Comparison of ENCODE assay signal across 15 mouse cellular contexts in genomic region chr2:74291416-74292396, GRCm38 (mm10).
A peak's percentile ranks its signal among the peaks of the same experiment; 100 is the strongest.
DNase-seq lines count a peak whose midpoint lies in the region; ATAC-seq and TF ChIP-seq lines count a peak whose summit lies in the region.
"Had no signal": no experiment of that assay in that cellular context is flagged by ENCODE, and none has a peak within 500 bp of the region (broad histone marks: within the 10 kb centered on the region; RNA-seq: fewer than 3 reads in every experiment).

No protein-coding gene starts in this region.

- peak overlapping the region; percentile 44; the same call in 1 of the 2 replicates for H3K27ac ChIP-seq in limb, embryonic 13.5 days
- no peak overlapping the region for H3K27ac ChIP-seq in limb, embryonic 10.5 days
- peak overlapping the region; percentile 77 for H3K27ac ChIP-seq in forebrain, embryonic 13.5 days
- 0 out of 2 replicates have a peak overlapping the region, but pooled peaks have one; percentile 6 for H3K27ac ChIP-seq in limb, embryonic 14.5 days (replicated peaks; ENCODE audit: low read depth, low read length)
- H3K27ac ChIP-seq: liver, embryonic 15.5 days had no signal

- 76% methylated on average over 8 of the region's 8 CpGs for WGBS in limb, embryonic 13.5 days
- 89% methylated on average over 8 of the region's 8 CpGs for WGBS in limb, embryonic 10.5 days
- 71% methylated on average over 8 of the region's 8 CpGs for WGBS in forebrain, embryonic 13.5 days
- WGBS in limb, embryonic 14.5 days = 77% methylated on average over 8 of the region's 8 CpGs

- H3K4me2 ChIP-seq in limb, embryonic 13.5 days (replicated peaks) = no peak overlapping the region
- H3K4me2 ChIP-seq in forebrain, embryonic 13.5 days = no peak overlapping the region
- H3K4me2 ChIP-seq in limb, embryonic 14.5 days (replicated peaks; ENCODE audit: low read depth, low read length, severe bottlenecking) = no peak overlapping the region
- H3K4me2 ChIP-seq: liver, embryonic 15.5 days had no signal

- intact Hi-C loops in heart, postnatal 14 days (cut with DNase I) = no loop called here

- no peak overlapping the region for H3K9ac ChIP-seq in limb, embryonic 13.5 days
- H3K9ac ChIP-seq in forebrain, embryonic 13.5 days = peak overlapping the region; percentile 21; the same call in 1 of the 2 replicates
- no peak overlapping the region for H3K9ac ChIP-seq in limb, embryonic 14.5 days (ENCODE audit: low read depth, low read length, severe bottlenecking)
- H3K9ac ChIP-seq: liver, embryonic 15.5 days had no signal

- H3K27me3 ChIP-seq in limb, embryonic 13.5 days = no peaks in the 10 kb centered on the region
- H3K27me3 ChIP-seq in limb, embryonic 10.5 days (ENCODE audit: low read depth, poor library complexity, severe bottlenecking) = peaks cover 19% of the 10 kb centered on the region
- 0 out of 2 replicates have a peak, but pooled peaks cover 3% of the 10 kb centered on the region for H3K27me3 ChIP-seq in forebrain, embryonic 13.5 days
- H3K27me3 ChIP-seq in limb, embryonic 14.5 days (ENCODE audit: control insufficient read depth, insufficient read depth, low read length) = no peaks in the 10 kb centered on the region
- H3K27me3 ChIP-seq: liver, embryonic 15.5 days had no signal

- no peaks in the 10 kb centered on the region for H3K36me3 ChIP-seq in limb, embryonic 13.5 days
- no peaks in the 10 kb centered on the region for H3K36me3 ChIP-seq in limb, embryonic 10.5 days
- no peaks in the 10 kb centered on the region for H3K36me3 ChIP-seq in forebrain, embryonic 13.5 days (ENCODE audit: poor library complexity, severe bottlenecking)
- H3K36me3 ChIP-seq in limb, embryonic 14.5 days (ENCODE audit: control insufficient read depth, insufficient read depth, low read length) = no peaks in the 10 kb centered on the region
- H3K36me3 ChIP-seq: liver, embryonic 15.5 days had no signal

- peaks cover 18% of the 10 kb centered on the region for H3K4me1 ChIP-seq in limb, embryonic 13.5 days
- H3K4me1 ChIP-seq in limb, embryonic 10.5 days = peaks cover 7% of the 10 kb centered on the region
- H3K4me1 ChIP-seq in forebrain, embryonic 13.5 days = peaks cover 7% of the 10 kb centered on the region
- H3K4me1 ChIP-seq in limb, embryonic 14.5 days (ENCODE audit: control insufficient read depth, insufficient read depth, low read length) = 0 out of 2 replicates have a peak, but pooled peaks cover 3% of the 10 kb centered on the region
- H3K4me1 ChIP-seq: liver, embryonic 15.5 days; megakaryocyte, embryonic 14.5 days had no signal

- ATAC-seq in limb, embryonic 13.5 days (ENCODE audit: low FRiP score, low read depth) = peak; percentile 32; the same call in 1 of the 2 replicates
- ATAC-seq in forebrain, embryonic 13.5 days = peak; percentile 86
- peak; percentile 57; the same call in 1 of the 2 replicates for ATAC-seq in limb, embryonic 14.5 days (ENCODE audit: low FRiP score, low read depth)
- ATAC-seq in megakaryocyte progenitor cell, adult 5-6 weeks (replicated peaks; ENCODE audit: poor library complexity) = no peak

- no peak overlapping the region for H3K4me3 ChIP-seq in limb, embryonic 13.5 days
- H3K4me3 ChIP-seq in limb, embryonic 10.5 days = no peak overlapping the region
- no peak overlapping the region for H3K4me3 ChIP-seq in forebrain, embryonic 13.5 days
- no peak overlapping the region for H3K4me3 ChIP-seq in limb, embryonic 14.5 days (replicated peaks; ENCODE audit: low read length)
- H3K4me3 ChIP-seq: erythroblast, embryonic 14.5 days; liver, embryonic 15.5 days; megakaryocyte, embryonic 14.5 days had no signal

- no peak for TF ChIP-seq POLR2A in limb, embryonic 14.5 days (IDR thresholded peaks at IDR 0.05; ENCODE audit: borderline replicate concordance, extremely low read depth, insufficient read depth, insufficient read length)

- no peak for DNase-seq in limb, embryonic 10.5 days (ENCODE audit: low spot score)
- no peak for DNase-seq in limb, embryonic 14.5 days (ENCODE audit: low spot score)
- peak; percentile 69 for DNase-seq in retina, postnatal 1 day
- DNase-seq in cerebellum, adult 11 months = no peak
- no peak for DNase-seq in heart, postnatal 14 days
- DNase-seq: adrenal gland, postnatal 14 days; B cell, adult 2 months; cerebellum, adult 2 months; kidney, postnatal 25 days had no signal

- no peaks in the 10 kb centered on the region for H3K9me3 ChIP-seq in limb, embryonic 13.5 days
- no peaks in the 10 kb centered on the region for H3K9me3 ChIP-seq in limb, embryonic 10.5 days (replicated peaks)
- H3K9me3 ChIP-seq in forebrain, embryonic 13.5 days (replicated peaks) = no peaks in the 10 kb centered on the region
- no peaks in the 10 kb centered on the region for H3K9me3 ChIP-seq in limb, embryonic 14.5 days (ENCODE audit: control insufficient read depth, low read length)
- H3K9me3 ChIP-seq: liver, embryonic 15.5 days had no signal
